8 mouse cellular contexts compared by ENCODE assay signal in genomic region chr2:33559752-33560151, GRCm38 (mm10).
DNase-seq lines count a peak whose midpoint lies in the region; ATAC-seq and TF ChIP-seq lines count a peak whose summit lies in the region.

No protein-coding gene starts in this region.

- DNase-seq in gastrocnemius, postnatal 4 days (ENCODE audit: low spot score in 2 of 2) = peak; percentile 52 to 60
- no peak for DNase-seq in gastrocnemius, postnatal 36 days
- peak; percentile 32 for DNase-seq in CD4-positive helper T cell, adult 2 months (ENCODE audit: low read depth, low spot score)
- peak; percentile 57 for DNase-seq in brain, embryonic 14.5 days (ENCODE audit: low read depth)
- DNase-seq in hindbrain, postnatal 0 days (ENCODE audit: low spot score) = peak; percentile 58
- DNase-seq in limb, embryonic 10.5 days (ENCODE audit: low spot score) = peak; percentile 90
- peak; percentile 56 for DNase-seq in retina, postnatal 1 day

- no peaks in the 10 kb centered on the region for H3K9me3 ChIP-seq in hindbrain, postnatal 0 days (ENCODE audit: low read length)
- H3K9me3 ChIP-seq in limb, embryonic 10.5 days (replicated peaks) = no peaks in the 10 kb centered on the region

- H3K4me2 ChIP-seq in hindbrain, postnatal 0 days (ENCODE audit: low read depth, low read length) = no peak overlapping the region

- TF ChIP-seq POLR2A in brain, embryonic 14.5 days (IDR thresholded peaks at IDR 0.05; ENCODE audit: borderline replicate concordance, extremely low read depth, insufficient read depth, insufficient read length, poor library complexity, severe bottlenecking) = no peak

- no peak overlapping the region for H3K4me3 ChIP-seq in hindbrain, postnatal 0 days (ENCODE audit: low read length)
- no peak overlapping the region for H3K4me3 ChIP-seq in limb, embryonic 10.5 days

- no peaks in the 10 kb centered on the region for H3K4me1 ChIP-seq in hindbrain, postnatal 0 days (ENCODE audit: insufficient read depth, low read length)
- H3K4me1 ChIP-seq in limb, embryonic 10.5 days = peaks cover 61% of the 10 kb centered on the region

- no peak overlapping the region for H3K27ac ChIP-seq in hindbrain, postnatal 0 days
- peak overlapping the region; percentile 51; the same call in 1 of the 2 replicates for H3K27ac ChIP-seq in limb, embryonic 10.5 days

- TF ChIP-seq CTCF in brain, embryonic 14.5 days (IDR thresholded peaks at IDR 0.05; ENCODE audit: borderline replicate concordance, extremely low read depth, insufficient read depth, insufficient read length) = peak; percentile 76
- TF ChIP-seq CTCF in hindbrain, postnatal 0 days (IDR thresholded peaks at IDR 0.05; ENCODE audit: low read depth) = peak; percentile 76

- no peak for ATAC-seq in hindbrain, postnatal 0 days
- ATAC-seq in erythroid progenitor cell, adult 5-6 weeks (replicated peaks; ENCODE audit: low FRiP score, poor library complexity, severe bottlenecking) = no peak

- WGBS in hindbrain, postnatal 0 days = 3% methylated on average over 6 of the region's 6 CpGs
- WGBS in limb, embryonic 10.5 days = 10% methylated on average over 6 of the region's 6 CpGs

- H3K36me3 ChIP-seq in hindbrain, postnatal 0 days (ENCODE audit: insufficient read depth, low read length) = no peaks in the 10 kb centered on the region
- H3K36me3 ChIP-seq in limb, embryonic 10.5 days = peaks cover 33% of the 10 kb centered on the region

- intact Hi-C loops in gastrocnemius, postnatal 36 days (cut with DNase I) = no loop called here

- H3K27me3 ChIP-seq in hindbrain, postnatal 0 days (ENCODE audit: insufficient read depth, low read length) = 0 out of 2 replicates have a peak, but pooled peaks cover 3% of the 10 kb centered on the region
- H3K27me3 ChIP-seq in limb, embryonic 10.5 days (ENCODE audit: low read depth, poor library complexity, severe bottlenecking) = peaks cover 10% of the 10 kb centered on the region

- H3K9ac ChIP-seq in hindbrain, postnatal 0 days (replicated peaks; ENCODE audit: low read length) = no peak overlapping the region

Comparison
In these comparisons a context has a peak if more than half of its experiments do, and no peak if none do; other contexts are left out.
1. DNase-seq: peak in gastrocnemius, postnatal 4 days (2 of 2), CD4-positive helper T cell, adult 2 months (single experiment), brain, embryonic 14.5 days (single experiment), hindbrain, postnatal 0 days (single experiment), limb, embryonic 10.5 days (single experiment) and retina, postnatal 1 day (single experiment); none in gastrocnemius, postnatal 36 days (0 of 2).